Mouse (Mus musculus) hindbrain, embryonic 16.5 days (tissue): ENCODE measurements around the gene Exoc4. TPM values are rescaled to one million over a fixed set of nuclear protein-coding genes. Genes with fewer than 3 reads are reported as not detected.

Source experiments
- ATAC-seq: fragments of 200-750 bp; cut with Nextera tagmentation; 2 replicates; pipeline ENCODE4 v1.8.0; 2017; ENCODE audit warnings: moderate TSS enrichment, moderate library complexity
- H3K27ac ChIP-seq: fragments of 300-500 bp; sonication (generic); 2 replicates; pipeline ENCODE4 v1.5.1; 2014; ENCODE audit warnings: low read depth, mild to moderate bottlenecking, control low read depth, low read length, moderate library complexity
- H3K27me3 ChIP-seq: fragments of 300-500 bp; sonication (generic); replicated peaks from 2 replicates; pipeline ENCODE4 v1.6.1; 2014; ENCODE audit warnings: low read length; ENCODE audit not compliant: control insufficient read depth, insufficient read depth
- H3K36me3 ChIP-seq: fragments of 300-500 bp; sonication (generic); 2 replicates; pipeline ENCODE4 v1.6.1; 2014; ENCODE audit warnings: mild to moderate bottlenecking, low read length, moderate library complexity, mixed read lengths; ENCODE audit not compliant: control insufficient read depth, insufficient read depth
- H3K4me1 ChIP-seq: fragments of 300-500 bp; sonication (generic); 2 replicates; pipeline ENCODE4 v1.6.1; 2014; ENCODE audit warnings: low read depth, low read length; ENCODE audit not compliant: control insufficient read depth, insufficient read depth
- H3K4me2 ChIP-seq: fragments of 300-500 bp; sonication (generic); 2 replicates; pipeline ENCODE4 v1.6.1; 2014; ENCODE audit warnings: mild to moderate bottlenecking, low read length, control low read depth, moderate library complexity
- H3K4me3 ChIP-seq: fragments of 300-500 bp; sonication (generic); 2 replicates; pipeline ENCODE4 v1.5.1; 2014; ENCODE audit warnings: mild to moderate bottlenecking, low read length, control low read depth, moderate library complexity
- H3K9ac ChIP-seq: fragments of 300-500 bp; sonication (generic); 2 replicates; pipeline ENCODE4 v1.6.1; 2014; ENCODE audit warnings: low read depth, mild to moderate bottlenecking, control low read depth, low read length, moderate library complexity
- H3K9me3 ChIP-seq: fragments of 300-500 bp; sonication (generic); 2 replicates; pipeline ENCODE4 v1.6.1; 2014; ENCODE audit warnings: mild to moderate bottlenecking, low read length, moderate library complexity; ENCODE audit not compliant: control insufficient read depth
- whole genome bisulfite sequencing: fragments of 180-500 bp; shearing (Covaris S2); extraction: QIAGEN DNeasy Blood & Tissue Kit; methylation state at CpG from one replicate; pipeline ENCODE4 v1.1.7; 2014; 5-methylcytosine and 5-hydroxymethylcytosine counted together
- polyA plus RNA-seq: library from polyadenylated mRNA; unstranded; fragments of >200 nt; fragmentation: Nextera tagmentation; extraction: Ambion mirVana; gene quantifications from 2 replicates; pipeline ENCODE4 v1.2.1, GENCODE M21; 2015

The Exoc4 gene
- polyA plus RNA-seq, 1 experiment from 2014 or later = 46.0 TPM

DNA sequence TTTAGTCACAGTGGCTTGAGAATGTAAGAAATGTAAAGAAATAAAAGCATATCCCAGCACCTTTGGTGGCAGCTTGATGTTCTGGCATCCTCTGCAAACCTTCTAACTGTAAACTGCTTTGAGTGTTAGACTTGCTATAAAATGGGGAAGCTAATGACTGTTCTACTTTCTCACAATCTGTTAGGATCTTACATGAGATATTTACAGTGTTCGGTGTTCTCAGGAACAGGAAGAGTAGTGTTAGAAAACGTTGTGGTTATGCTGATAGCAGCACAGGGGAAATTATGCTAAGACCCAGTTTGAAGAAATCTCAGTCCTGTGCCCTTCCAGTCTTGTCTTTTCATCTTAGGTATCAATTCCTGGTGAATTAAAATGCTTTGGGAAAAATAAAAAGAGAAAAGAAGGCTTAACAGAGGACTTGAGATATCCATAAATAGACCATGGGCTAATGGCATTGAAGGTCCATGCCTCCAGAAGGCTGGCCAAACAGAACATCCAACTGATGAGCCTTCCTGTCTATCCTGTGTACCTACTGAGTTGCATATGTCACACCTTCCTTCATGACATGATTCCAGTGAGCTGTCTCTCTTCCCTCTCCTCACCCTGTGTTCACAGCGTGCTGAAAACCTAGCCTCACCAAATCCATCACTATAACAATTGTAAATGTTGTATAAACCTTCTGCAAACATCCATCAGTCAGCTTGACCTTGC is 557.3 kb downstream of the Exoc4 start:
- Histone ChIP-seq H3K36me3 (no peaks in the 10 kb centered on the region), H3K9me3 (no peaks in the 10 kb centered on the region), H3K4me3 (no peak overlapping the region), H3K27me3 (no peaks in the 10 kb centered on the region), H3K4me1 (no peaks in the 10 kb centered on the region), H3K9ac (no peak overlapping the region), H3K4me2 (no peak overlapping the region), H3K27ac (no peak overlapping the region)
- no peak for ATAC-seq
- WGBS = 81% methylated on average over 3 of the region's 3 CpGs

DNA sequence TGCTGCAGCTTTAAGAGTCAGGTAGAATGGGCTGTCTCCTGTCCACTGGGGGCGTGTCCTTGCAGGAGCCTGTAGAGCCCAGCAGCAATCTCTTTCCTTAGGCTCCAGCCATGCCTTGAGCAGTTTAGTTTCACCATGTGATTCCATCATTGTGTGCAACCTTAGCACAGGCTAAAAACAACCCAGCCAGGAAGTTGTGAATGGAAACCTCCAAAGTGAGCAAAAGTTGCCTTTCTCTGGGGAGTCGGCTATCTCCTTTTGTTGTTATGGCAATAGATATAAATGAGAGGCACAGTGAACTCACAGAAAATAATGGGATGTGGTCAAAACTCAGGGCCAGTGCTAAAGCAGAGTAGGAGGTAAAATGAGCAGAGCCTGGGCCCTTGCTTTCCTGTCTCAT is 565.5 kb downstream of the Exoc4 start:
- 58% methylated on average over 2 of the region's 2 CpGs for WGBS
- H3K27me3 ChIP-seq = no peaks in the 10 kb centered on the region
- no peak overlapping the region for H3K27ac ChIP-seq
- no peaks in the 10 kb centered on the region for H3K36me3 ChIP-seq
- ATAC-seq = no peak
- H3K9me3 ChIP-seq = no peaks in the 10 kb centered on the region
- no peak overlapping the region for H3K4me3 ChIP-seq
- no peak overlapping the region for H3K9ac ChIP-seq
- no peaks in the 10 kb centered on the region; the same call in 1 of the 2 replicates for H3K4me1 ChIP-seq
- H3K4me2 ChIP-seq = no peak overlapping the region

DNA sequence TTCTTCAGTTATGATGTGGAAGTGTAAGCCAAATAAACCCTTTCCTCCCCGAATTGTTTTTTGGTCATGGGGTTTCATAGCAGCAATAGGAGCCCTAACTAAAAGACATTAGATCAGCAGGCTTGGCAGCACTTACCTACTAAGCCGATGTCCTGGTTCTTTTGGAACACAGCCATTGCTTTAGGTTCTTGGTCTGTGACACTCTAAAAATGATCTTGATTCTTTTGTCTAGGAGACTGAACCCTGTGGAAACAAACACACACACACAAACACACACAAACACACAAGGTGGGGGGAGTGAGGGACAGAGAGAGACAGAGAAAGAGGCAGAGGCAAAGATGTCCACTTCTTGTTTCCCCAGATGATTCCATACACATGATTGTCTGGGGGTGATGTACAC is 574.3 kb downstream of the Exoc4 start:
- Histone ChIP-seq H3K27ac (no peak overlapping the region), H3K4me1 (no peaks in the 10 kb centered on the region), H3K27me3 (no peaks in the 10 kb centered on the region), H3K4me2 (no peak overlapping the region), H3K4me3 (no peak overlapping the region), H3K9me3 (no peaks in the 10 kb centered on the region), H3K9ac (no peak overlapping the region), H3K36me3 (no peaks in the 10 kb centered on the region)
- no peak for ATAC-seq
- 81% methylated on average over 2 of the region's 2 CpGs for WGBS

- H3K9ac ChIP-seq = no peak overlapping the region
- no peak overlapping the region for H3K4me2 ChIP-seq
- H3K9me3 ChIP-seq = no peaks in the 10 kb centered on the region
- H3K36me3 ChIP-seq = no peaks in the 10 kb centered on the region
- ATAC-seq = 0 out of 2 replicates have a peak, but pooled peaks have one; percentile 17
- no peaks in the 10 kb centered on the region for H3K4me1 ChIP-seq
- WGBS = 61% methylated on average over 6 of the region's 6 CpGs
- no peaks in the 10 kb centered on the region for H3K27me3 ChIP-seq
- no peak overlapping the region for H3K27ac ChIP-seq
- no peak overlapping the region for H3K4me3 ChIP-seq
These were observed 575.0 kb downstream of the Exoc4 start for GRCm38 (mm10) chr6:33823777-33824302.

GRCm38 (mm10) chr6:33828499-33828898 is 579.6 kb downstream of the Exoc4 start:
- ATAC-seq = no peak
- WGBS = 35% methylated on average over 6 of the region's 6 CpGs
- no peak overlapping the region for H3K27ac ChIP-seq

GRCm38 (mm10) chr6:33829261-33829660 is 580.4 kb downstream of the Exoc4 start:
- Histone ChIP-seq H3K4me2 (no peak overlapping the region), H3K9me3 (no peaks in the 10 kb centered on the region), H3K27me3 (no peaks in the 10 kb centered on the region), H3K4me1 (no peaks in the 10 kb centered on the region), H3K36me3 (no peaks in the 10 kb centered on the region), H3K9ac (no peak overlapping the region), H3K4me3 (no peak overlapping the region), H3K27ac (no peak overlapping the region)
- ATAC-seq = no peak
- WGBS = 94% methylated on average over 4 of the region's 4 CpGs

More at GRCm38 (mm10) chr6:33828499-33828898, 579.6 kb downstream of the Exoc4 start:
- no peaks in the 10 kb centered on the region for H3K9me3 ChIP-seq
- H3K4me1 ChIP-seq = no peaks in the 10 kb centered on the region
- no peaks in the 10 kb centered on the region for H3K27me3 ChIP-seq
- no peak overlapping the region for H3K9ac ChIP-seq
- no peaks in the 10 kb centered on the region for H3K36me3 ChIP-seq
- no peak overlapping the region for H3K4me3 ChIP-seq
- no peak overlapping the region for H3K4me2 ChIP-seq

DNA sequence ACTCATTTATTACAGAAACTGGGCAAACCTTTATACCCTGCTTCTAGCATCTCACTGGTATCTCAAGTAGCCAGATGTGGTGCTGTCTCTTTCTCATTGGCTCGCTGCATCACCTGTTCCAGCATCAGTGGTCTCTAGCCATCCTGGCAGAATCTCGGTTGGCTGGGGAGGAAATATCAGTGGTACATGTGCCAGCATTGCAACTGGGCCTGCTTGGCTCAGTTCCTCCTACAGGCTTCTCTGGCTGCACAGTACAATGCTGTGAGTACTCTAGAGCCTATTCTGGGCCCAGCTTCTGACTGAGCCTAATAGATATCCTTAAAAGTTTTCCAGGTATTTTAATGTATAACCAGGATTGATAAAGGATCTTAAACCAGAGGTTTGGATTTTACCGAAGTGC is 582.4 kb downstream of the Exoc4 start:
- ATAC-seq = no peak
- 92% methylated on average over 3 of the region's 3 CpGs for WGBS
- H3K27me3 ChIP-seq = no peaks in the 10 kb centered on the region
- H3K4me3 ChIP-seq = no peak overlapping the region
- no peak overlapping the region for H3K4me2 ChIP-seq
- no peaks in the 10 kb centered on the region for H3K36me3 ChIP-seq
- H3K9ac ChIP-seq = no peak overlapping the region
- H3K9me3 ChIP-seq = no peaks in the 10 kb centered on the region
- H3K4me1 ChIP-seq = no peaks in the 10 kb centered on the region
- no peak overlapping the region for H3K27ac ChIP-seq

GRCm38 (mm10) chr6:33832978-33833377 is 584.1 kb downstream of the Exoc4 start:
- H3K27ac ChIP-seq = no peak overlapping the region
- no peaks in the 10 kb centered on the region for H3K27me3 ChIP-seq
- H3K4me1 ChIP-seq = no peaks in the 10 kb centered on the region
- 34% methylated on average over 4 of the region's 4 CpGs for WGBS
- peak; percentile 54; the same call in 1 of the 2 replicates for ATAC-seq
- H3K4me2 ChIP-seq = no peak overlapping the region
- H3K4me3 ChIP-seq = no peak overlapping the region
- no peaks in the 10 kb centered on the region for H3K36me3 ChIP-seq
- H3K9ac ChIP-seq = no peak overlapping the region
- H3K9me3 ChIP-seq = no peaks in the 10 kb centered on the region

DNA sequence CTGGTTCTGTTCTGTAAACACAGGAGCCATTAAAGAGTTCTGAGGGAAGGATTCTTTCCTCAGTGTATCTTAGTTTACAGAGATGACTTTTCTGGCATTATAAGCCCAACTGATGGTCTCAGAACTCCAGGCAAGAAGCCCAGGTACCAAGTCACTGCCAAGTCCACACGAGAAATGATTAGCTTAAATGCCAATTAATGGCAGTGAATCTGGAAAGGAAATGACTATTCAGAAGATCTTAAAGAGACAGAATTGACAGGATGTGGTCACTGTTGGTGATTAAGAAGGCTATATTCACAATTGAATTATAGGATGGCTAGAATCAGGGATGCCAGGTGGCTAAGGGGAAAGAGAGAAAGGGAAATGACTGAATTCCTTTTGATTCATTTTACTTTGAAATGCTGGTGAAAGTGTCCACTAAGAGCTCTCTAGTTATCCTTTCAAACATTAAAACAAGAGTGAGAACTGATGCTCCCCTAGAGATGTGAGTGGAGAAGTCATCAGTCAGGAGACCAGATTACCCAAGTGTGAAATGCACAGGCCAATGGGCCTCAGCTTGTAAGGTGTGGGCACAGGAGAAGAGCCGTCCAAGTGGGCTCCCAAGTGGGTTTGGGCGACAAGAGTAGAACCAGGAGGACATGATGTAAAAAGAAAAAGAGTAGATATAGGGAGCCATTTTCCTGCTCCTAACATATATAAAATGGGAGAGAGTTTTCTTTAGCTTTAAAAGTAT is 587.3 kb downstream of the Exoc4 start:
- Histone ChIP-seq H3K4me2 (no peak overlapping the region), H3K27ac (no peak overlapping the region), H3K4me1 (no peaks in the 10 kb centered on the region), H3K4me3 (no peak overlapping the region), H3K36me3 (no peaks in the 10 kb centered on the region), H3K27me3 (no peaks in the 10 kb centered on the region), H3K9ac (no peak overlapping the region), H3K9me3 (no peaks in the 10 kb centered on the region)
- WGBS = 77% methylated on average over 3 of the region's 3 CpGs
- ATAC-seq = no peak
